14 mouse cellular contexts compared by ENCODE assay signal in genomic region chr2:165644057-165644456, GRCm38 (mm10). TPM values are rescaled to one million over a fixed set of nuclear protein-coding genes. Genes with fewer than 3 reads are reported as not detected.
DNase-seq lines count a peak whose midpoint lies in the region; ATAC-seq and TF ChIP-seq lines count a peak whose summit lies in the region.
"Had no signal": no experiment of that assay in that cellular context is flagged by ENCODE, and none has a peak within 500 bp of the region (broad histone marks: within the 10 kb centered on the region; RNA-seq: fewer than 3 reads in every experiment).

No protein-coding gene starts in this region.

- H3K9ac ChIP-seq in midbrain, embryonic 14.5 days (replicated peaks; ENCODE audit: low read length) = no peak overlapping the region
- H3K9ac ChIP-seq in embryonic facial prominence, embryonic 14.5 days (ENCODE audit: low read depth, low read length) = no peak overlapping the region
- no peak overlapping the region for H3K9ac ChIP-seq in stomach, postnatal 0 days (ENCODE audit: low read length)
- H3K9ac ChIP-seq: forebrain, postnatal 0 days; liver, postnatal 0 days had no signal

- TF ChIP-seq EP300 in stomach, postnatal 0 days (optimal IDR thresholded peaks at IDR 0.05) = no peak

- H3K9me3 ChIP-seq in midbrain, embryonic 10.5 days (replicated peaks) = no peaks in the 10 kb centered on the region
- no peaks in the 10 kb centered on the region for H3K9me3 ChIP-seq in midbrain, embryonic 14.5 days (ENCODE audit: control insufficient read depth, low read length)
- no peaks in the 10 kb centered on the region for H3K9me3 ChIP-seq in embryonic facial prominence, embryonic 14.5 days (ENCODE audit: control insufficient read depth, low read length)
- H3K9me3 ChIP-seq in stomach, postnatal 0 days (ENCODE audit: control insufficient read depth, low read length) = no peaks in the 10 kb centered on the region

- peaks cover 45% of the 10 kb centered on the region for H3K4me1 ChIP-seq in midbrain, embryonic 10.5 days
- peaks cover 11% of the 10 kb centered on the region; the same call in 1 of the 2 replicates for H3K4me1 ChIP-seq in midbrain, embryonic 14.5 days (ENCODE audit: control insufficient read depth, insufficient read depth, low read length)
- H3K4me1 ChIP-seq in embryonic facial prominence, embryonic 14.5 days (ENCODE audit: control insufficient read depth, insufficient read depth, low read length) = peaks cover 16% of the 10 kb centered on the region; the same call in 1 of the 2 replicates
- no peaks in the 10 kb centered on the region for H3K4me1 ChIP-seq in stomach, postnatal 0 days (replicated peaks; ENCODE audit: control insufficient read depth, insufficient read depth)

- no peaks in the 10 kb centered on the region for H3K27me3 ChIP-seq in midbrain, embryonic 10.5 days (ENCODE audit: low read depth, poor library complexity, severe bottlenecking)
- H3K27me3 ChIP-seq in midbrain, embryonic 14.5 days (ENCODE audit: control insufficient read depth, insufficient read depth, low read length) = no peaks in the 10 kb centered on the region
- no peaks in the 10 kb centered on the region for H3K27me3 ChIP-seq in embryonic facial prominence, embryonic 14.5 days (replicated peaks; ENCODE audit: control insufficient read depth, insufficient read depth, low read length)
- H3K27me3 ChIP-seq in stomach, postnatal 0 days (ENCODE audit: control insufficient read depth, insufficient read depth, low read length) = no peaks in the 10 kb centered on the region

- no peaks in the 10 kb centered on the region for H3K36me3 ChIP-seq in midbrain, embryonic 10.5 days
- no peaks in the 10 kb centered on the region for H3K36me3 ChIP-seq in midbrain, embryonic 14.5 days (ENCODE audit: control insufficient read depth, insufficient read depth, low read length)
- no peaks in the 10 kb centered on the region for H3K36me3 ChIP-seq in embryonic facial prominence, embryonic 14.5 days (ENCODE audit: control insufficient read depth, insufficient read depth, low read length)
- no peaks in the 10 kb centered on the region for H3K36me3 ChIP-seq in stomach, postnatal 0 days (ENCODE audit: control insufficient read depth, insufficient read depth, low read length)

- no peak overlapping the region for H3K4me2 ChIP-seq in midbrain, embryonic 14.5 days (ENCODE audit: low read length)
- H3K4me2 ChIP-seq in embryonic facial prominence, embryonic 14.5 days (ENCODE audit: low read depth, low read length) = no peak overlapping the region
- H3K4me2 ChIP-seq in stomach, postnatal 0 days (replicated peaks; ENCODE audit: low read depth) = no peak overlapping the region

- peak; percentile 19 for DNase-seq in adrenal gland, postnatal 10 days
- no peak for DNase-seq in adrenal gland, adult 8-10 months
- DNase-seq in midbrain, embryonic 10.5 days (ENCODE audit: low spot score) = no peak
- no peak for DNase-seq in midbrain, embryonic 14.5 days
- DNase-seq in embryonic facial prominence, embryonic 14.5 days (ENCODE audit: low spot score) = peak; percentile 33
- DNase-seq in stomach, postnatal 0 days (ENCODE audit: low spot score) = no peak
- DNase-seq in thymus, postnatal 36 days = no peak
- no peak for DNase-seq in frontal cortex, adult 2 months (ENCODE audit: extremely low spot score in 1 of 2, low spot score in 1 of 2)
- DNase-seq: forebrain, postnatal 0 days; heart, postnatal 14 days; liver, postnatal 0 days; right cerebral cortex, postnatal 25 days had no signal

- H3K27ac ChIP-seq in midbrain, embryonic 10.5 days (replicated peaks) = peak overlapping the region; percentile 19
- no peak overlapping the region for H3K27ac ChIP-seq in midbrain, embryonic 14.5 days (replicated peaks; ENCODE audit: low read depth, low read length)
- H3K27ac ChIP-seq in embryonic facial prominence, embryonic 14.5 days (replicated peaks; ENCODE audit: low read depth, low read length) = no peak overlapping the region
- peak overlapping the region; percentile 74 for H3K27ac ChIP-seq in stomach, postnatal 0 days (replicated peaks)
- H3K27ac ChIP-seq: kidney, postnatal 0 days had no signal

- H3K4me3 ChIP-seq in midbrain, embryonic 10.5 days = no peak overlapping the region
- no peak overlapping the region for H3K4me3 ChIP-seq in midbrain, embryonic 14.5 days (replicated peaks; ENCODE audit: low read depth, low read length)
- no peak overlapping the region for H3K4me3 ChIP-seq in embryonic facial prominence, embryonic 14.5 days (ENCODE audit: low read depth, low read length)
- no peak overlapping the region for H3K4me3 ChIP-seq in stomach, postnatal 0 days (ENCODE audit: low read depth, low read length)

- no peak for ATAC-seq in midbrain, embryonic 14.5 days (ENCODE audit: low FRiP score, low TSS enrichment)
- ATAC-seq in embryonic facial prominence, embryonic 14.5 days (ENCODE audit: low read depth) = peak; percentile 22; the same call in 1 of the 2 replicates
- peak; percentile 31 for ATAC-seq in stomach, postnatal 0 days (ENCODE audit: low FRiP score, low TSS enrichment)
- ATAC-seq: forebrain, postnatal 0 days; liver, postnatal 0 days; midbrain, embryonic 16.5 days had no signal

- TF ChIP-seq CTCF in stomach, postnatal 0 days (IDR thresholded peaks at IDR 0.05; ENCODE audit: low read depth) = no peak

- 83% methylated on average over 9 of the region's 9 CpGs for WGBS in midbrain, embryonic 10.5 days
- 87% methylated on average over 9 of the region's 9 CpGs for WGBS in midbrain, embryonic 14.5 days
- 70% methylated on average over 9 of the region's 9 CpGs for WGBS in embryonic facial prominence, embryonic 14.5 days
- WGBS in stomach, postnatal 0 days = 42% methylated on average over 9 of the region's 9 CpGs

RNA-seq across cellular contexts. Expression of gene Eya2, which starts 49.2 kb away (rescaled TPM):
- 1 to 10 TPM; 3.5 to 4.7 TPM for total RNA-seq in adrenal gland, postnatal 10 days (2021)
- total RNA-seq in adrenal gland, adult 8-10 months (2022) = 1 to 10 TPM; 2.1 to 5.0 (median 3.9) TPM
- polyA plus RNA-seq in midbrain, embryonic 10.5 days (2016; fragmentation: Nextera tagmentation; extraction: Ambion mirVana) = 9.6 and 14.2 TPM in 2 replicates
- polyA plus RNA-seq in midbrain, embryonic 14.5 days (2014; fragmentation: Nextera tagmentation; extraction: Ambion mirVana) = 3.2 and 3.9 TPM in 2 replicates
- 21.5 and 21.9 TPM in 2 replicates for polyA plus RNA-seq in embryonic facial prominence, embryonic 14.5 days (2014; fragmentation: Nextera tagmentation; extraction: Ambion mirVana)
- 15.5 and 21.6 TPM in 2 replicates for polyA plus RNA-seq in stomach, postnatal 0 days (2015; fragmentation: Nextera tagmentation; extraction: Ambion mirVana)
- 11.9 and 17.1 TPM in 2 replicates for polyA plus RNA-seq in frontal cortex, adult 2 months (2012; rRNA removed)

Comparison
In these comparisons a context has a peak if more than half of its experiments do, and no peak if none do; other contexts are left out.
1. DNase-seq: peak in adrenal gland, postnatal 10 days (single experiment) and embryonic facial prominence, embryonic 14.5 days (single experiment); none in adrenal gland, adult 8-10 months (single experiment), midbrain, embryonic 10.5 days (single experiment), midbrain, embryonic 14.5 days (single experiment), stomach, postnatal 0 days (single experiment), thymus, postnatal 36 days (0 of 2) and frontal cortex, adult 2 months (0 of 2).
2. H3K27ac ChIP-seq: peak in midbrain, embryonic 10.5 days (single experiment) and stomach, postnatal 0 days (single experiment); none in midbrain, embryonic 14.5 days (single experiment) and embryonic facial prominence, embryonic 14.5 days (single experiment).